Mouse (Mus musculus) induced T-regulatory cell, adult 2 months (primary cell): Measurements from ENCODE around the gene Parva.
A peak's percentile ranks its signal among the peaks of the same experiment; 100 is the strongest.

ENCODE experiments used
- DNase-seq: peaks from one replicate; pipeline ENCODE4 v3.0.0-alpha.2; 2012; ENCODE audit warnings: low read depth

Parva gene

DNA sequence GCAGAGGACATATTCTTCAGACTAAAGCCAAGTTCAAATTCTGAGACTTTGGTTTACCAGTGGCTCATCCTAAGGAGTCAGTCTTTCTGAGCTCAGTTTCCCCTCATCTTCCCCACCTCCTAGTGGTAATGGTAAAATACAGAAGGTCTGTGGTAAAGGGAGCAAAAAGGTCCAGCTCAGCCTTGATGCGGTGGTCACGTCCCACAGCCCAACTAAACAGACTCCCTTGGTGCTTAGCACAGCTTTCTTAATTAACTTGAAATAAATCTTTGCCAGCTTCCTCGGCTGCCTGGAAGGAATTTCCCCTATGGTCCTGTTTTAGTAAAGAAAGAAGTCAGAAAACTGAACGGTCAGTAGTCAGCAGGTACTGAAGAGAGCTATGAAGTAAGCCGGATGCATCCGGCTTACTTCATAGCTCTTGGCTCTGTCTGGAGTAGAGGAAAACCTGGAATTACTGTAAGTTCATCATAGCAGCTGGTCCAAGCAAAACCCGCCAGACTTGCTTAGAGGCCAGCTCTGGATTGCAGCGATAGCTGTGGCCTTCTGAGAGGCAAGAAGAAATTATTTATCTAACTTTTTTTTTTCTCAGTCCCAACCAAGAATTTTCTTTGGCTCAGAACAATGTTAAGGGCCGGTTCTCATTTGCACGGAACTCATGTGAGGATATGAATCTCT, 176.3 kb downstream of the Parva start:
- no peak for DNase-seq

DNA sequence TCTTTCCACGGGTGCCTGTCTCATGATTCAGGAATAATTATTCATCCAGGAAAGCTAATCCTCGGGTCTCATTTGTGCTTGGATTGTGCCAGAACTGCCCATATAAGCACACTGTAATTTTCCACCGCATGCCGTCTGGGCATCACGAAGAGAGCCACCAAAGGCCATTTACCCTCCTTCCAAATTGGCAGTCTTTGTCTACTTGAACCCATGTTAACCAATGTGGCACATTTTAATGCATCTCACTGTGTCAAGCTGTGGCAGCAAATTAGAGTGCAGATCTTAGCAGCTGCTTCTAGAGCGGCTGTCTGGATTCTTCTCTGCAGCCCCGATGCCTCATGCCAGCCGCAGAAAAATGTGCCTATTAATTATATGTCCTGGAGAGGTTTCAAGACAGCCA, 176.9 kb downstream of the Parva start:
- DNase-seq: no peak

DNA sequence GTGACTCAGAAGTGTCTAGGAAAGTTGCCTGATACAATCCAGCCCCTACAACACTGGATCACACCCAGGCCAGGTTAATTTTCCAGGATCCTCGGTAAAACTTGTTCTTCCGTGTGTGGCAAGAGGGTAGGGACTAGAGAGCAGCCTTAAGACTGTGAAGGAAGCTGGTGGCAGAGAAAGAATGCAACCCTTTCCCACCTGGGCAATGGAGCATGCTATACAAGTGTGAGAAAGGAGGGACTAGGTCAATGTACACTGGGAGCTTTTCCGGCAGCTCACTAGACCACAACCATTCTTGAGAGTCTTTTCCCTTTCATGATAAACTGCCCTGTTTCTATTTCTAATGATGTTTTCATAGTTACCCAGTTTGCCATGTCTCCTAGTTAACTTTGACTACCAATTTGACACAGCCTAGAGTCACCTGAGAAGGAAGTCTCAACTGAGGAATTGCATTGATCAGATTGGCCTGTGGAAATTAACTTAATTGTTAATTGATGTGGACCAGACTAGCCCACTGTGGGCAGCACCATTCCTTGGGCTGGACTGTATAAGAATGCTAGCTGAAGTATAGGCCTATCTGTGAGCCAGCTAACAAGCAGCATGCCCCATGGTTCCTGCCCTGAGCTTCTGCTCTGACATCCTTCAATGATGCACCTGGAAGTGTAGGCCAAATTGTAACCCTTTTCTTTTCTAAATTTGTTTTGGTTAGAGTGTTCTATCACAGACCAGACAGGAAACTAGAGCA, 186.9 kb downstream of the Parva start:
- DNase-seq: no peak

DNA sequence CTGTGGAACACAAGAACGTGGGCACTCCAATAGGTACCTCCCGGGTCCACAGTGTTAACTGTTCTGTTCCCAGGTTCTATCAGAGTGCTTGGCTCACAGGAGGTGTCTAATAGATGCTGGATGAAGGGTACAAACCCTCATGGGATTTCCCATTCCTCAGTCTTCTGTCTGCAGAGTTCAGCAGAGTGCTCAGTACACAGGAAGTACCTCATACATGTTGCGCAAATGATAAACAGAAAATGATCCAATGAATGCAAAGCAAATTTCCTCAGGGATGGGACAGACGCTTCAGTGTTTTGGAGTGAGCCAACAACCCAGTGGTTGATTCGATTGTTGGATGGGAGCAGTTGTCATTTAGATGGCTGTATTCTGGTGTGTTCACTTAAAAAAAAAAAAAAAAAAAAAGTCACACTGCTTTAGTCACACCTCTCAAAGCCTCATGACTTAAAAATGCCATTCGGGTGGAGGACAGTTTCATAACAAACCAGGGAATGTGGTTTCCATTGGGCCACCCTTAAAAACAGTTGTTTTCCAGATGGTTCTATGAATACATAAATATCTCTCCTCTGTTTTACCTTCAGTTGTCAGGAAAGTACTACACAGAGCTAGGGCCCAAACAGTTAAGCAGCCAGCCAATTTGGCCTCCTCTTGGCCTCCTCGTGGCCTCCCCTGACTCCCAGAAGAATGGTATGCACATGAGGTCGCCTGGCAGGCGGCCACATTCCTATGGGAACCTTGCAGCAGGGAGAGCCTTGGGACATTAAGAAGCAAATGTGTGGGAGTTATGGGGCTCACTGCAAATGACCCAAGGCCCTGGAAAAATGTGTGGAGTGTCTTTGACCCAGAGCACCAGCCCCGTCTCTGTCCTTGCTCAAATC, 187.7 kb downstream of the Parva start:
- DNase-seq: no peak

DNA sequence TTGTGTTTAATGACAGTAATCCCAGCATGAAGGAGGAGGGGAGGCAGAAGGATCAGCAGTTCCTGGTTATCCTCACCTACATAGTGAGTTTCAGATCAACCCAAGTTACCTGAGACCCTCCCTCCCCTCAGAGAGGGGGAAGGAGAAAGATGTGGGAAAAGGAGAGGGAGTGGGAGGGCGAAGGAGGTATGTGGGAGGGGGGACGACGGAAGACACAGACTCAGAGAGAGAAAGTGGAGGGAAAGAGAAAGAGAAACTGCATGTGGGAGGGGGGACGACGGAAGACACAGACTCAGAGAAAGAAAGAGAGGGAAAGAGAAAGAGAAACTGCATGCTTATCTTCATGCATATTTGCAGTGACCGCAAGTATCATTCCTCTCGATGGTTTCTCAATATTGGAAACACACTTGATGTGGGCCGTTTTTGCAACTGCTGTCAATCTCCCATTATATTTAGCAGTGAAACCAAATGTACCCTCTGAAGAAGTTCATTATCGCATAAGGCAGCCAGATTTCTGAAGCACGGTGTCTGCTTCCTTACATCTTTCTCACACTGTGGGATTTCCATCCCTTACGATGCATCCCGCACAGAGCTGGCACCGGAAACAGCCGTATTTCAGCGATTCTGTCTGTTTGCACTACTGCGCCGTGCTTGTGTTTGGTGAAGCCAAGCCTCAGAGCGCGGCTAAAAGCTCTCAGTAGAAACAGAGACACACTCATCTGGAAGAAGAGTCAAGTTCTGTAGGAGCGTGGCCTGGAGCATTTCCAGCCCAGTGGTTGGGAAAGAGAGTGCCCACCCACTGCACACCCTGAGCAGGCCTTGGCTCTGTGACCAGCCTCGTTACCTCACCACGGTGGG, 193.2 kb downstream of the Parva start:
- DNase-seq: peak; percentile 35

DNA sequence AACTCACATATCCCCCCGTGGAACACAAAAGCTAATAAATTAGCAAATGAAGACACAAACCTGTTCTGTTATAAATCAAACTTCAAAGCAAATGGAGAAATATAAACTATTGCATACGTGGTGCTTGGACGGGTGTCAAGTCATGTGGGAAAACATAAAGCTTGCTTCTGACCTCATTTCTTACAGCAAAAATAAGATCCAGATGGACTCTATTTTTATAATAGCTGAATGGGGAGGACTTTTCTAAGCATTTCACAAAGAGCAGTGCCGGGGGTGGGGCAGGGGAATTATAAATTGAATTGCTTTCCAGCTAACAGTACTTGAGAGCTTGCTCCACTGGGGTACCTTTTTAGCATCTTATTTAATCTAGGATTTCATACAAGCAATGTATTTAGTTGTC, 200.2 kb downstream of the Parva start:
- no peak for DNase-seq

DNA sequence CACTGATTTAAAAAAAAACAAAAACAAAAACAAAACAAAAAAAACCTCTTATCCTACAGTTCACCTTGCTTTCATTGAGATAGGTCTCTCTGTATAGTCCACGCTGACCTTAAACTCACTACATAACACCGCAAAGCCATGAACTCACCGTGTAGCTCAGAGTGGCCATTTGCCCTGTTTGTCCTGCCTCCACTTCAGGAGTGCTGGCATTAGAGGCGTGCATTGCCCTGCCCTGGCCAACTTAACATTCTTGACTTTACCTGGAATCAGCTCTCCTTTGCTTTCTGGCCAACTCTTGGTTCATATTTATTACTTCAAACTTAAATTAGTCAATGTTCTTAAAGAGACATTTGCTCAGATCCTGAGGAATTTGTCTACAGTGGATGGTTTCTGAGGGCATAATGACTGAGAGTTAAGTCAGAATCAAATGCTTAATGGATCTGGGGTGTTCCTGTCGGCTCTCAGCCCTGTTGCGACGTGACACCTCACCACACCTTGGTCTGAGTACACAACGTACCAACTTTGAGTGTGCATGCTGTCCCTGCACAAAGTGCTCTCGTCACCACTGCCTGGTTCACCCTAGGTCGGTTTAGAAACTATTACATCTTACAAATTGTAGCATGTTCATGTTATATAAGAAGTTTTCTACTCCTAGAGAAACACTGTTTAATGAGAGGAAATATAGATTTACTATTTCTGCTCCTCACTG, 207.4 kb downstream of the Parva start:
- DNase-seq: no peak

DNA sequence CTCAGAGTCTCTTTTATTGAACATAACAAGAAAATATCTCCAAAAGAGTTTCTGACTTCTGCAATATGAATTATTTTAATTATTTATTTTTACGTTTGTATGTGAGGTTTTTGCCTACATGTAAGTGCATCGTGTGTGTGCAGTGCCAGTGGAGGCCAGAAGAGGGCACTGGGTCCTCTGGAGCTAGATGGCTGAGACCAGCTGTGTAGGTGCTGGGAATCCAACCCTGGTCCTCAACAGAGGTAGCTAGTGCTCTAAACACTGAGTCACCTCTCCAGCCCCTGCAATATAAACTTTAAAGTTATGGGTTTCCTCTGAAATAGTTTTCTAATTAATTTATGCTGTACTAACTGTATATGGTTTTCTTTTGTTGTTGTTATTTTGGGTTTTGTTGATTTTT, 208.6 kb downstream of the Parva start:
- no peak for DNase-seq
